Mouse (Mus musculus): Measurements from ENCODE around the gene Ror1. TPM values are rescaled to one million over a fixed set of nuclear protein-coding genes. Genes with fewer than 3 reads are reported as not detected.
A peak's percentile ranks its signal among the peaks of the same experiment; 100 is the strongest.

The Ror1 gene
- polyA plus RNA-seq, 1 experiment from 2014 or later, result 2.6 TPM

DNA sequence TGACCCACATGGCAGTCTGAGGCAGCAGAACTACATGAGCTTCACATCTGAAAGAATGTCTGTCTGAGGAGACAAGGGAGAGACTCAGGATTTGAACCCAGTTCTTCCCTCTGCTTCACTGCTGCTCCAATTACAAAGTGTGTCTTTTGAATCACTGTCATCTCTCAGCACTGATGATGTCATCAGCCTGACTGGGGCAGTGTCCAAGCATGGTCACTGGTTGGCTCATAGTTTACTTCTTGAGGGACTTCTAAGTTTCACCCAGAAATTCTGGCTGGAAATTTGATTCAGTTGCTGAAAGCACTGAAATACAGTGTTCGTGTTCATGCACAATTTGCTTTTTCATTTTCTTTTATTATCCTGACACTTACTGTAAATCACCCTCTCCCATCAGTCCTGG is 219.5 kb downstream of the Ror1 start:
- TF ChIP-seq EP300 (optimal IDR thresholded peaks at IDR 0.05) (no peak), CTCF (IDR thresholded peaks at IDR 0.05; ENCODE audit: low read depth) (no peak)
- 27% methylated on average over 1 of the region's 1 CpGs for WGBS
- H3K27ac ChIP-seq (replicated peaks), result no peak overlapping the region
- DNase-seq (ENCODE audit: low spot score) (no peak), ATAC-seq (ENCODE audit: low FRiP score, low TSS enrichment) (no peak)
- H3K4me1 ChIP-seq (replicated peaks; ENCODE audit: control insufficient read depth, insufficient read depth), result no peaks in the 10 kb centered on the region
- H3K4me2 ChIP-seq (replicated peaks; ENCODE audit: low read depth), result no peak overlapping the region
- H3K36me3 ChIP-seq (ENCODE audit: control insufficient read depth, insufficient read depth, low read length), result no peaks in the 10 kb centered on the region
- no peak overlapping the region for H3K9ac ChIP-seq (ENCODE audit: low read length)
- H3K9me3 ChIP-seq (ENCODE audit: control insufficient read depth, low read length), result no peaks in the 10 kb centered on the region
- H3K27me3 ChIP-seq (ENCODE audit: control insufficient read depth, insufficient read depth, low read length), result no peaks in the 10 kb centered on the region
- H3K4me3 ChIP-seq (ENCODE audit: low read depth, low read length), result no peak overlapping the region

DNA sequence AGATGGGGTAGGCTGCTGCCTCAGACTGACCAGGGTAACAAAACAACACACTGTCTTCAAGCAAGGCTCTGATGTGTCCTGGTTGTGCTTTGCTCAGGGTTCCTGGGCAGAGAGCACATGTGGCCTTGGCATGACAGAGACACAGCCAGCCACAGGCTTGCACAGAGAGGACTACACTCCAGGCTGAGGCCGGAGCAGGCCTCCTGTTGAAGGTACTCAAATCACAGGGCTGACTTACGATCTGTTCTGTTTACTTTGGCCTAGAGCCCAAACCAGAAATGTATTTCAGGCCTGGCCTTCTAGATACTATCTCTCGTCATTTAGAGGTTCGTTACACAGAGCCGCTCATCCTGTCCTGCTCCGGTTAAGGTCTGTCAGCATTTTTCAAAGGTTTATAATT is 226.2 kb downstream of the Ror1 start:
- no peak overlapping the region for H3K4me3 ChIP-seq (ENCODE audit: low read depth, low read length)
- H3K9me3 ChIP-seq (ENCODE audit: control insufficient read depth, low read length), result no peaks in the 10 kb centered on the region
- H3K4me1 ChIP-seq (replicated peaks; ENCODE audit: control insufficient read depth, insufficient read depth), result peaks cover 3% of the 10 kb centered on the region; the same call in 1 of the 2 replicates
- DNase-seq (ENCODE audit: low spot score) (no peak), ATAC-seq (ENCODE audit: low FRiP score, low TSS enrichment) (peak; percentile 53; the same call in 1 of the 2 replicates)
- H3K36me3 ChIP-seq (ENCODE audit: control insufficient read depth, insufficient read depth, low read length), result no peaks in the 10 kb centered on the region
- no peaks in the 10 kb centered on the region for H3K27me3 ChIP-seq (ENCODE audit: control insufficient read depth, insufficient read depth, low read length)
- no peak for TF ChIP-seq CTCF (IDR thresholded peaks at IDR 0.05; ENCODE audit: low read depth)
- no peak for TF ChIP-seq EP300 (optimal IDR thresholded peaks at IDR 0.05)
- no peak overlapping the region; the same call in 1 of the 2 replicates for H3K9ac ChIP-seq (ENCODE audit: low read length)
- 0 out of 2 replicates have a peak overlapping the region, but pooled peaks have one; percentile 24 for H3K27ac ChIP-seq (replicated peaks)
- WGBS, result 15% methylated on average over 6 of the region's 6 CpGs
- no peak overlapping the region for H3K4me2 ChIP-seq (replicated peaks; ENCODE audit: low read depth)

DNA sequence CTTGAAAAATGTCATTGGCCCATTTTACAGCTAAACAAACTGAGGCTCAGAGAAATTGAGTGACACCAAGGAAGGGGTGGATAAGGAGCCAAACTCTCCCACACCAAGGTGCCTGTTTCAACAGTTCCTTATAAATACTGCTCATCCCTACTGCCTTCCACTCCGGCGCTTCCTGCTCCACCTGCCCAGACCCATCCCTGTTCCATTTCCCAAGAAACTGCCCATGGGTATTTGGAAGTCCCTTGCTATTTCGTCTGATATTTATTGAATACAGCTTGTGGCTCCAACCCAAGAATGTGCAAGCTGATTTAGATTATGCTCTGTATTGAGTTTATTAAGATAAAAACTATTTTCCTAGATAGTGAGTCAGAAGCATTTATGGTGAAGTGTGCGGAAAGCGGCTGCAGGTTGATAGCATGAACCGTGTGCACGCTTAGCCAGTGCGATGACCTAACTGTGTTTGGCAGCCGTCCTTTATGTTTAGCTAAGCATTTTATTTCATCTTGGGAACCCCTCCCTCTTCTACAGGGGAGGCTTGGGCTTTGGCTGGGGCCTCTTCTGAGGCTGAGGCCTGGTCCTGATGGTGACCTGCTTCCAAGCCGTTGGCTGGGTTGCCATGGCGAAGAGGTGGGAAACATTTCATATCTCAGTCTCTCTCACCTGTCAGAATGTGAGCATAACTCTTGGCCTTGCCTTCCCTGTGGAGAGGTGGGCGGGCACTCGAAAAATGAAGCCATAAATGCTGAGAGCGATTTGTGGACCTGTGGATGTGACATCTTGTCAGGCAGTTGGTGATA is 229.3 kb downstream of the Ror1 start:
- Histone ChIP-seq H3K9ac (ENCODE audit: low read length) (no peak overlapping the region), H3K27me3 (ENCODE audit: control insufficient read depth, insufficient read depth, low read length) (no peaks in the 10 kb centered on the region), H3K27ac (replicated peaks) (no peak overlapping the region), H3K4me3 (ENCODE audit: low read depth, low read length) (no peak overlapping the region), H3K4me2 (replicated peaks; ENCODE audit: low read depth) (no peak overlapping the region), H3K9me3 (ENCODE audit: control insufficient read depth, low read length) (no peaks in the 10 kb centered on the region), H3K4me1 (replicated peaks; ENCODE audit: control insufficient read depth, insufficient read depth) (peaks cover 3% of the 10 kb centered on the region; the same call in 1 of the 2 replicates), H3K36me3 (ENCODE audit: control insufficient read depth, insufficient read depth, low read length) (no peaks in the 10 kb centered on the region)
- ATAC-seq (ENCODE audit: low FRiP score, low TSS enrichment) (peak; percentile 54; the same call in 1 of the 2 replicates), DNase-seq (ENCODE audit: low spot score) (peak; percentile 25)
- TF ChIP-seq CTCF (IDR thresholded peaks at IDR 0.05; ENCODE audit: low read depth) (no peak), EP300 (optimal IDR thresholded peaks at IDR 0.05) (no peak)
- 47% methylated on average over 14 of the region's 14 CpGs for WGBS

DNA sequence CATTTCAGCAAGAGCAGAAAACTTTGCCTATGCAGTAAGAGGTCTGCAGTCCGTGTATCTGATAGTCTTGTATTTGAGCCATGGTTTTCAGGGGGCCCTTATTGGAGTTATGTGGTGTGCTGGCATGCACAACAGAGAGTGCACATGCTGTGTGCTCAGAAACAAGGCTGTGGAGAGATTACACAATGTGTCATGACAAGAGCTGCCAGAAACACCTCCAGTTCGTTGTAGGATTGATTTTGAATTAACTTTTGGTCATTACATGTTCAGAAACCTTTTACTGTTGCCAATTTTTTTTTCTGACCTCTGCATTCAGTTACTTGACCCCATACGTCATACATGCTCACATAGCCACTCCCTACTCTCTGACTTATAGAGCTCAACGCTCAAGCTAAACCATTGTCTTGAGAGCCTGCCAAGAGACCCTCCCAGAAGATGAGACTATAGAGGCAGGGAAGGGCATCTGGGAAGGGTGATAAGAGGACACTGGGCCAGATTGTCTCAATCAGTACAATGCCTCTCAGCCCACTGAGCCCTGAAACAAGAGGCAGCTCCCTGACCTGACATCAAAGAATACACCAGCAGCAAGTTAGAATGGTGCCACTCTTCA is 232.9 kb downstream of the Ror1 start:
- Histone ChIP-seq H3K4me3 (ENCODE audit: low read depth, low read length) (no peak overlapping the region), H3K4me1 (replicated peaks; ENCODE audit: control insufficient read depth, insufficient read depth) (no peaks in the 10 kb centered on the region), H3K27ac (replicated peaks) (no peak overlapping the region), H3K9me3 (ENCODE audit: control insufficient read depth, low read length) (no peaks in the 10 kb centered on the region), H3K4me2 (replicated peaks; ENCODE audit: low read depth) (no peak overlapping the region), H3K9ac (ENCODE audit: low read length) (no peak overlapping the region), H3K27me3 (ENCODE audit: control insufficient read depth, insufficient read depth, low read length) (no peaks in the 10 kb centered on the region), H3K36me3 (ENCODE audit: control insufficient read depth, insufficient read depth, low read length) (no peaks in the 10 kb centered on the region)
- no peak for ATAC-seq (ENCODE audit: low FRiP score, low TSS enrichment)
- TF ChIP-seq EP300 (optimal IDR thresholded peaks at IDR 0.05), result no peak
- no peak for TF ChIP-seq CTCF (IDR thresholded peaks at IDR 0.05; ENCODE audit: low read depth)
- DNase-seq (ENCODE audit: low spot score), result no peak
- WGBS, result 34% methylated on average over 4 of the region's 4 CpGs

DNA sequence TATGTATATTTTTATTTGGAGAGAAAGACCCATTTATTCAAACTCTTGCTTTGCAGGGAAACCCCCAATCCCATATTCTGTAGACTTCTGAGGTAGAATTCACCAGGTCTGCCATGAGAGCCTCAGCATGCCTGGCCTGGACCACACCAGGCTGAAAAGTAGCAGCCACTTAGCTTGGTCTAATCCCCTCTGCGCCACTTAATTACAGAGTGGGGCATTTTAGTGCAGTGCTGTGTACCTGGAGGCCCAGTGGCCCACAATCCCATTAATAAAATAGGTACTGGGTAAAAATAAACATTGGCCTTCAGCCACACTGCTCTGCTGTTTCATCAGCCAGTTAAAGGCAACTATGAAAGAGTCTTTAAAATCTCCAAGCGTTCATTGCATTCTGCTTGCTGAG is 239.6 kb downstream of the Ror1 start:
- 52% methylated on average over 2 of the region's 2 CpGs for WGBS
- no peak for ATAC-seq (ENCODE audit: low FRiP score, low TSS enrichment)
- Histone ChIP-seq H3K9ac (ENCODE audit: low read length) (no peak overlapping the region), H3K27me3 (ENCODE audit: control insufficient read depth, insufficient read depth, low read length) (no peaks in the 10 kb centered on the region), H3K27ac (replicated peaks) (no peak overlapping the region), H3K36me3 (ENCODE audit: control insufficient read depth, insufficient read depth, low read length) (no peaks in the 10 kb centered on the region), H3K4me3 (ENCODE audit: low read depth, low read length) (no peak overlapping the region), H3K4me1 (replicated peaks; ENCODE audit: control insufficient read depth, insufficient read depth) (no peaks in the 10 kb centered on the region), H3K4me2 (replicated peaks; ENCODE audit: low read depth) (no peak overlapping the region), H3K9me3 (ENCODE audit: control insufficient read depth, low read length) (no peaks in the 10 kb centered on the region)
- no peak for DNase-seq (ENCODE audit: low spot score)
- TF ChIP-seq CTCF (IDR thresholded peaks at IDR 0.05; ENCODE audit: low read depth), result no peak
- TF ChIP-seq EP300 (optimal IDR thresholded peaks at IDR 0.05), result no peak

DNA sequence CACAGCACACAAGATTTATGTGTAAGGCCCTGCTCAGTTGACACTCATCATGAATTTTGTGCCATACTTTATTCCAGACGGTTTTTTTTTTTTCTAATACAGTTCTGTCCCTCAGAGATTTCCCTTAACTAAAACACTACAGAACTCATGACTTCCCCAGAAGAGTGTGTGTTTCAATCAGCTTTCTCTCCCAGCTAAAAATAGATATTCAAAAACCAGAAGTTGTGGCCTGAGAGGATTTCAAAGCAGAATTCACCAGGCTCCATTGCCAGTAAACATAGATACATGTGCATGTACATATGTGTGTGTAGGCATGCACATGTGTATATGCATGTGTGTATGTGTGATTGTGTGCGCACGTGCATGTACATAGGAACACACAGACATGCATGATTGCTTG is 252.2 kb downstream of the Ror1 start:
- Histone ChIP-seq H3K27ac (replicated peaks) (no peak overlapping the region), H3K4me1 (replicated peaks; ENCODE audit: control insufficient read depth, insufficient read depth) (no peaks in the 10 kb centered on the region), H3K4me3 (ENCODE audit: low read depth, low read length) (no peak overlapping the region), H3K36me3 (ENCODE audit: control insufficient read depth, insufficient read depth, low read length) (no peaks in the 10 kb centered on the region), H3K9ac (ENCODE audit: low read length) (no peak overlapping the region), H3K27me3 (ENCODE audit: control insufficient read depth, insufficient read depth, low read length) (no peaks in the 10 kb centered on the region), H3K4me2 (replicated peaks; ENCODE audit: low read depth) (no peak overlapping the region), H3K9me3 (ENCODE audit: control insufficient read depth, low read length) (no peaks in the 10 kb centered on the region)
- 77% methylated on average over 3 of the region's 3 CpGs for WGBS
- TF ChIP-seq CTCF (IDR thresholded peaks at IDR 0.05; ENCODE audit: low read depth) (no peak), EP300 (optimal IDR thresholded peaks at IDR 0.05) (no peak)
- ATAC-seq (ENCODE audit: low FRiP score, low TSS enrichment) (no peak), DNase-seq (ENCODE audit: low spot score) (no peak)

Data from stomach, postnatal 0 days (tissue).